Mouse (Mus musculus) cerebellum, adult 2 months (tissue): ENCODE results near the gene Twf2.

Experiments used
- CTCF ChIP-seq: fragments of 200-500 bp; IDR thresholded peaks from 2 replicates; pipeline ENCODE4 v1.5.1; 2011; ENCODE audit warnings: low read depth, mild to moderate bottlenecking, control low read depth, low read length, moderate library complexity, borderline replicate concordance; ENCODE audit not compliant: insufficient read depth
- POLR2A ChIP-seq: fragments of 200-500 bp; IDR thresholded peaks from 2 replicates; pipeline ENCODE4 v1.6.1; 2011; ENCODE audit warnings: low read length, control low read depth, borderline replicate concordance; ENCODE audit not compliant: insufficient read depth

DNA sequence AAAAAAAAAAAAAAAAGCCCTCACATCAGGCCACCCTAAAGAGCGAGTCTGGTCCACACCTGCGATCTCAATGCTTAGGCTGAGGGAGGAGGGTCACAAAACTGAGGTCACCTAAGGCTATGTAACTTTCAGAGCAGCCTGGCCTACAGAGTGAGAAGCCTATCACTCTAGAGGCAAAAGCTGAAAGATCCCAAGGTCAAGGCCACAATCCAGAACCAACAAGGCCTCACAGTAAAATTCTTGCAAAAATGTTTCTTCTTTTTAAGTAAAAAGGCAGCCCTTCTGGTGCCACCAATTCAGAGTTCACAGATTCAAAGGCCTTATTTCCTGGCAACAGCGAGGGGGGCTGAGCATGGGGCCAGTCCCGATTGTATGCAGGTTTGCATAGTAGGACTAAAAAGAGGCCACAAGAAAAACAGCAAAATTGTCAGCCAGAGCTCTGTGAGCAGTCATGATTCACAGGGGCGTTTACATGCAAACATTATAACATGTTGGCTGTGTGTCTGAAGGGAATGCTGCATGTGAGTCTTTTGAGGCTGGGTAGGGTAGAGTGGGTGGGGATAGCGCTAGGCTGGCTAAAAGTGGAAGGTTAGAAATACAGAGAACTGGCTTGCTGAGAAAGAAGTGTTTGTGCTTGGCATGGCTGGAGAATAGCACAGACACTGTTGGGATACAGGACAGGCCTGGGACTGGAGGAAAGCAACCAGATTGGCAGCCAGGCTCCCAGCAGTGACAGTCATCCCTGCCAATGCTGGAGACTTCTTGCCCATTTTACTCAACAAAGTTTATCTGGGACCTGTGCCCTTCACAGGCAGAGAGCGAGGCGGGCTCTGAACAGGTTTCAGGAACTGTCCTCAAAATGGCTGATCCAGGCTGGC lies 8.7 kb upstream of the Twf2 start:
- TF ChIP-seq CTCF (no peak), POLR2A (no peak)
